Comparison of ENCODE assay signal across 8 mouse cellular contexts in genomic region chr6:51612371-51613051, GRCm38 (mm10).
DNase-seq lines count a peak whose midpoint lies in the region; ATAC-seq lines count a peak whose summit lies in the region.

No protein-coding gene starts in this region.

- H3K9ac ChIP-seq in intestine, embryonic 14.5 days (ENCODE audit: low read length), result peak overlapping the region; percentile 53

- peak overlapping the region; percentile 58 for H3K4me3 ChIP-seq in intestine, embryonic 14.5 days (ENCODE audit: low read depth, low read length)
- H3K4me3 ChIP-seq in macrophage (ENCODE audit: inconsistent target), result peak overlapping the region; percentile 26

- 0 out of 2 replicates have a peak, but pooled peaks cover 3% of the 10 kb centered on the region for H3K27me3 ChIP-seq in intestine, embryonic 14.5 days (replicated peaks; ENCODE audit: control insufficient read depth, insufficient read depth, low read length)

- no peaks in the 10 kb centered on the region for H3K9me3 ChIP-seq in intestine, embryonic 14.5 days (ENCODE audit: control insufficient read depth, low read length)

- DNase-seq in ZHBTc4 (ENCODE audit: low read depth, low spot score), result peak; percentile 74
- peak; percentile 70 for DNase-seq in cerebellum, adult 9-11 months
- peak; percentile 55 to 67 for DNase-seq in frontal cortex, postnatal 10 days (ENCODE audit: low spot score in 2 of 2)
- peak; percentile 81 for DNase-seq in intestine, embryonic 14.5 days (ENCODE audit: low spot score)
- peak; percentile 60 to 67 for DNase-seq in left cerebral cortex, postnatal 10 days (ENCODE audit: extremely low spot score in 1 of 2, low spot score in 2 of 2)
- peak; percentile 81 to 82 for DNase-seq in right cerebral cortex, postnatal 10 days (ENCODE audit: low spot score in 2 of 2)
- DNase-seq in adipocyte (ENCODE audit: low spot score), result no peak

- no peaks in the 10 kb centered on the region for H3K79me2 ChIP-seq in macrophage (ENCODE audit: inconsistent target)

- no peaks in the 10 kb centered on the region for H3K4me1 ChIP-seq in intestine, embryonic 14.5 days (replicated peaks; ENCODE audit: control insufficient read depth, insufficient read depth, low read length)

- no peak overlapping the region for H3K27ac ChIP-seq in intestine, embryonic 14.5 days (ENCODE audit: low read depth)
- H3K27ac ChIP-seq in macrophage, result no peak overlapping the region

- H3K4me2 ChIP-seq in intestine, embryonic 14.5 days (ENCODE audit: low read length), result peak overlapping the region; percentile 98

- intact Hi-C loops in left cerebral cortex, postnatal 10 days (cut with DNase I), result loop anchor here (5.0 to 10.0 kb wide), 2 partner anchors 102 to 245 kb away; no protein-coding TSS in a partner anchor

- peak; percentile 79 for ATAC-seq in intestine, embryonic 14.5 days (replicated peaks; ENCODE audit: low FRiP score, low TSS enrichment, low read depth)

- under 1% methylated on average over 53 of the region's 54 CpGs for WGBS in intestine, embryonic 14.5 days
- WGBS in macrophage (ENCODE audit: missing documents), result 3% methylated on average over 53 of the region's 54 CpGs

- H3K36me3 ChIP-seq in intestine, embryonic 14.5 days (ENCODE audit: control insufficient read depth, insufficient read depth, low read length), result no peaks in the 10 kb centered on the region
- no peaks in the 10 kb centered on the region for H3K36me3 ChIP-seq in macrophage (ENCODE audit: inconsistent target)
